Mouse (Mus musculus): ENCODE results near the gene Rgs7. TPM values are rescaled to one million over a fixed set of nuclear protein-coding genes. Genes with fewer than 3 reads are reported as not detected.

Gene Rgs7
- polyA plus RNA-seq, 1 experiment: 0.16 TPM

DNA sequence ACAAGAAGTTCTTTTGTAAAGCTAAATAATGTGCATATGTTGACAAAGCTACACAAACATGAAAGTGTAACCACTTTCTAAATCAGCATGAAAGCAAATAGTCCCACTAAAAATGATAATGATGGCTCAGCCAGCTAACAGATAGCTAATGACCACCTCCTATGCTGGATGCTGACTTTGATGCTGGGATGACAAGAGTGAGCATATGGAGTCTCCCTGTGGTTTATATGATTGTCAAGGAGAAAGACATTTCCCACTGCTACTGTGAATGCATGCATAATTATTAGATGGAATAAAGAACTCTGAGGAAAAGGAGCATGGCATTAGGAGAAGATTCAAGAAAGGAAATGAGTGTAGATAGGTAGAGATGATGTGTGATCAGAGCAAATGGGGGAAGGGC lies 230.0 kb downstream of the Rgs7 start:
- Histone ChIP-seq H3K79me2 (ENCODE audit: control insufficient read depth, insufficient read depth) (no peaks in the 10 kb centered on the region), H3K36me3 (ENCODE audit: control insufficient read depth, insufficient read depth) (no peaks in the 10 kb centered on the region), H3K4me3 (no peak overlapping the region), H3ac (ENCODE audit: control insufficient read depth, insufficient read length) (no peak overlapping the region), H3K4me2 (ENCODE audit: low read depth) (no peak overlapping the region), H3K27me3 (ENCODE audit: control insufficient read depth, insufficient read depth, insufficient read length) (no peaks in the 10 kb centered on the region)
- TF ChIP-seq USF1 (IDR thresholded peaks at IDR 0.05; ENCODE audit: low read depth) (no peak), MYOD1 (IDR thresholded peaks at IDR 0.05; ENCODE audit: control insufficient read depth in 1 of 3, insufficient read length in 2 of 3, low read depth in 2 of 3) (no peak)

DNA sequence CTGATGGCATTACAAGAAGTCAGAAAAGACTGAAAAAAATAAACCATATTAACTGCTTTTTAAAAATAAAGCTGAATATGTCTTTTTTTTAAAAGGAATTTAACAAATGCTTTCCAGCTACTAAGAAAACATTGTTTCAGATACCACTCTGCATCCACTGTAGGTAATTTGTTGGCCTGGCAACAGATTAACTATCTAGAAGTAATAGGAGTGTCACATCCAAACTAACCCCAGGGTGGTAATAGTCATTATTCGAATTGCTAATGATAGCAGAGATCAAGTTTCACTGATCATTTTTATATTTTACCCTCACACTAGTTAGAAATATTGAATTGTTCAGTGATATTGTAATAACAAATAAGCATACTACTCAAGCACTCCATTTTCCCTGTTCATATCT lies 232.9 kb downstream of the Rgs7 start:
- no peaks in the 10 kb centered on the region for H3K27me3 ChIP-seq (ENCODE audit: control insufficient read depth, insufficient read depth, insufficient read length)
- H3K79me2 ChIP-seq (ENCODE audit: control insufficient read depth, insufficient read depth): no peaks in the 10 kb centered on the region
- H3K36me3 ChIP-seq (ENCODE audit: control insufficient read depth, insufficient read depth): no peaks in the 10 kb centered on the region
- TF ChIP-seq MAX (IDR thresholded peaks at IDR 0.05; ENCODE audit: low read depth) (no peak), MYOG (IDR thresholded peaks at IDR 0.05; ENCODE audit: control insufficient read depth in 1 of 3, insufficient read depth in 1 of 3, insufficient read length in 2 of 3, low read depth in 2 of 3) (no peak), REST (IDR thresholded peaks at IDR 0.05; ENCODE audit: insufficient read depth, insufficient read length) (no peak), TCF12 (IDR thresholded peaks at IDR 0.05; ENCODE audit: insufficient read depth, poor library complexity, severe bottlenecking) (no peak), TCF3 (IDR thresholded peaks at IDR 0.05; ENCODE audit: insufficient read length, low read depth) (no peak), MYOD1 (IDR thresholded peaks at IDR 0.05; ENCODE audit: control insufficient read depth in 1 of 3, insufficient read length in 2 of 3, low read depth in 2 of 3) (no peak), CEBPB (IDR thresholded peaks at IDR 0.05; ENCODE audit: insufficient read depth, poor library complexity, severe bottlenecking) (no peak), E2F4 (IDR thresholded peaks at IDR 0.05; ENCODE audit: insufficient read depth) (no peak), USF1 (IDR thresholded peaks at IDR 0.05; ENCODE audit: low read depth) (no peak), POLR2AphosphoS2 (IDR thresholded peaks at IDR 0.05; ENCODE audit: insufficient read length, low read depth) (no peak), POLR2A (IDR thresholded peaks at IDR 0.05; ENCODE audit: insufficient read length, low read depth) (no peak), SRF (IDR thresholded peaks at IDR 0.05; ENCODE audit: control insufficient read depth, insufficient read length, low read depth) (no peak)
- no peak overlapping the region for H3K4me2 ChIP-seq (ENCODE audit: low read depth)
- H3ac ChIP-seq (ENCODE audit: control insufficient read depth, insufficient read length): no peak overlapping the region
- H3K4me3 ChIP-seq: no peak overlapping the region

DNA sequence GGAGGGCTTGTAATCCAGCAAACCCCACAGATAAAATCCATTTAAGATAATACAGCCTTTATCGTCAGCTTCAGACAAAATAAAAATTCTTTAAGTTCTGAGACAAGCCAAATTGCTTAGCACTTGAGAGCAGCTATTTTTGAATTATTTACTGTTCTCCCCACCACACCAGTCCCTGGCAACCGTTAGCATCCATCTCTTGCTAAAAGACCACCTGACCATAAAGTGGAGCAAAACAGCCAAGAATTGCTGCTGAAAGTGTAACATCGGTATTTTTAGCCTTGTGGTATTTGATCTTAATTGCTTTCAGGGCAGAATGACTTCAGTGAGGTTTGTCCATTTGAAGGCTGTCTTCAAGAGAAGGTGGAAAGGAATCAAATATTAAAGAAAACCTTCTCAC lies 237.1 kb downstream of the Rgs7 start:
- TF ChIP-seq TCF12 (IDR thresholded peaks at IDR 0.05; ENCODE audit: insufficient read depth, poor library complexity, severe bottlenecking) (no peak), CEBPB (IDR thresholded peaks at IDR 0.05; ENCODE audit: insufficient read depth, poor library complexity, severe bottlenecking) (no peak), MYOD1 (IDR thresholded peaks at IDR 0.05; ENCODE audit: control insufficient read depth in 1 of 3, insufficient read length in 2 of 3, low read depth in 2 of 3) (no peak), SRF (IDR thresholded peaks at IDR 0.05; ENCODE audit: control insufficient read depth, insufficient read length, low read depth) (no peak), POLR2A (IDR thresholded peaks at IDR 0.05; ENCODE audit: insufficient read length, low read depth) (no peak), TCF3 (IDR thresholded peaks at IDR 0.05; ENCODE audit: insufficient read length, low read depth) (no peak), POLR2AphosphoS2 (IDR thresholded peaks at IDR 0.05; ENCODE audit: insufficient read length, low read depth) (no peak), MYOG (IDR thresholded peaks at IDR 0.05; ENCODE audit: control insufficient read depth in 1 of 3, insufficient read depth in 1 of 3, insufficient read length in 2 of 3, low read depth in 2 of 3) (no peak), MAX (IDR thresholded peaks at IDR 0.05; ENCODE audit: low read depth) (no peak), USF1 (IDR thresholded peaks at IDR 0.05; ENCODE audit: low read depth) (no peak), E2F4 (IDR thresholded peaks at IDR 0.05; ENCODE audit: insufficient read depth) (no peak), REST (IDR thresholded peaks at IDR 0.05; ENCODE audit: insufficient read depth, insufficient read length) (no peak)
- H3ac ChIP-seq (ENCODE audit: control insufficient read depth, insufficient read length): no peak overlapping the region
- H3K79me2 ChIP-seq (ENCODE audit: control insufficient read depth, insufficient read depth): no peaks in the 10 kb centered on the region
- H3K4me3 ChIP-seq: no peak overlapping the region
- no peak overlapping the region for H3K4me2 ChIP-seq (ENCODE audit: low read depth)
- H3K36me3 ChIP-seq (ENCODE audit: control insufficient read depth, insufficient read depth): no peaks in the 10 kb centered on the region
- no peaks in the 10 kb centered on the region for H3K27me3 ChIP-seq (ENCODE audit: control insufficient read depth, insufficient read depth, insufficient read length)

DNA sequence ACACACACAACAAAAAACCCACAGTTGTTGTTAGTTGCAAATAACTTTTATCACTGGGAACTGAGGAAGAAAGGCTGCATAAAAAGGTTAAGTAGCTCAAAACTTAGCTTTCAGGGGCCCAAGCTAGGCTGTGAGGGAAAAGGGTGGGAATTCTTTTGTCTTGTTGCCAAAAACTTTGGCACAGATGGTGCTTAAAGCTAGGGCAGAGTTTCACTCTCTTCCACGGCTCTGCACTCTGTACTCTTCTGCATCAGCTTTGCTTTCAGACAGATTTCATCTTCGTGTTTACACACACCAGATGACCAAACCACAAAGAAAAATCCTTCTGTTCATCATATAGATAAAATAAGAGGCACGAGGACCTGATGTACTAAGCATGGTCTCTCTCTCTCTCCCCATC lies 237.6 kb downstream of the Rgs7 start:
- H3ac ChIP-seq (ENCODE audit: control insufficient read depth, insufficient read length): no peak overlapping the region
- H3K4me2 ChIP-seq (ENCODE audit: low read depth): no peak overlapping the region
- H3K79me2 ChIP-seq (ENCODE audit: control insufficient read depth, insufficient read depth): no peaks in the 10 kb centered on the region
- no peak for TF ChIP-seq TCF12 (IDR thresholded peaks at IDR 0.05; ENCODE audit: insufficient read depth, poor library complexity, severe bottlenecking)
- no peak for TF ChIP-seq MAX (IDR thresholded peaks at IDR 0.05; ENCODE audit: low read depth)
- no peak for TF ChIP-seq USF1 (IDR thresholded peaks at IDR 0.05; ENCODE audit: low read depth)
- TF ChIP-seq TCF3 (IDR thresholded peaks at IDR 0.05; ENCODE audit: insufficient read length, low read depth): no peak
- no peak for TF ChIP-seq E2F4 (IDR thresholded peaks at IDR 0.05; ENCODE audit: insufficient read depth)
- TF ChIP-seq REST (IDR thresholded peaks at IDR 0.05; ENCODE audit: insufficient read depth, insufficient read length): no peak
- no peak for TF ChIP-seq POLR2AphosphoS2 (IDR thresholded peaks at IDR 0.05; ENCODE audit: insufficient read length, low read depth)
- TF ChIP-seq MYOG (IDR thresholded peaks at IDR 0.05; ENCODE audit: control insufficient read depth in 1 of 3, insufficient read depth in 1 of 3, insufficient read length in 2 of 3, low read depth in 2 of 3): no peak
- no peak overlapping the region for H3K4me3 ChIP-seq
- no peaks in the 10 kb centered on the region for H3K36me3 ChIP-seq (ENCODE audit: control insufficient read depth, insufficient read depth)
- H3K27me3 ChIP-seq (ENCODE audit: control insufficient read depth, insufficient read depth, insufficient read length): no peaks in the 10 kb centered on the region

DNA sequence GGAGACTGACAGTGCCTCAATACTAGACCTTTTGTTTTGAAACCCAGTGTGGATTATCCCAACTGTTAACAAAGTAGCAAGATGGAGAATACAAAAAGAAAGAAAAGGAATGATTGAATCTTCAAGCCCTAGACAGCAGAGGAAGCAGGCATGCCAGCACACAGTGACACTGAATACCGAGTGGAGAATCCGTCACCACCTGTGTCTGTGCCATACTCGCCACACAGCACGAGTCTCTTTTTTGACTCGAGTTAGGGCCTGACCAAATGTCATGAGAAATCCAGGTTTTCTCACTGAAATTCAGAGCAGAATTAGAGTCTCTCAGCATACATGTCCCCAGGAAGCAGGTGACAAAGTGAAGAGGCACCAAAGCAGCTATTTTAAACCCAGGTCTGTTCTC lies 250.2 kb downstream of the Rgs7 start:
- Histone ChIP-seq H3K4me2 (ENCODE audit: low read depth) (no peak overlapping the region), H3K27me3 (ENCODE audit: control insufficient read depth, insufficient read depth, insufficient read length) (no peaks in the 10 kb centered on the region)

More for the DNA sequence above, 250.2 kb downstream of the Rgs7 start:
- Histone ChIP-seq H3ac (ENCODE audit: control insufficient read depth, insufficient read length) (no peak overlapping the region), H3K36me3 (ENCODE audit: control insufficient read depth, insufficient read depth) (no peaks in the 10 kb centered on the region), H3K79me2 (ENCODE audit: control insufficient read depth, insufficient read depth) (no peaks in the 10 kb centered on the region), H3K4me3 (no peak overlapping the region)
- TF ChIP-seq CEBPB (IDR thresholded peaks at IDR 0.05; ENCODE audit: insufficient read depth, poor library complexity, severe bottlenecking): no peak
- no peak for TF ChIP-seq POLR2A (IDR thresholded peaks at IDR 0.05; ENCODE audit: insufficient read length, low read depth)
- TF ChIP-seq E2F4 (IDR thresholded peaks at IDR 0.05; ENCODE audit: insufficient read depth): no peak
- TF ChIP-seq MYOG (IDR thresholded peaks at IDR 0.05; ENCODE audit: control insufficient read depth in 1 of 3, insufficient read depth in 1 of 3, insufficient read length in 2 of 3, low read depth in 2 of 3): no peak
- TF ChIP-seq SRF (IDR thresholded peaks at IDR 0.05; ENCODE audit: control insufficient read depth, insufficient read length, low read depth): no peak
- no peak for TF ChIP-seq REST (IDR thresholded peaks at IDR 0.05; ENCODE audit: insufficient read depth, insufficient read length)
- no peak for TF ChIP-seq MYOD1 (IDR thresholded peaks at IDR 0.05; ENCODE audit: control insufficient read depth in 1 of 3, insufficient read length in 2 of 3, low read depth in 2 of 3)
- no peak for TF ChIP-seq POLR2AphosphoS2 (IDR thresholded peaks at IDR 0.05; ENCODE audit: insufficient read length, low read depth)
- no peak for TF ChIP-seq MAX (IDR thresholded peaks at IDR 0.05; ENCODE audit: low read depth)
- TF ChIP-seq USF1 (IDR thresholded peaks at IDR 0.05; ENCODE audit: low read depth): no peak
